Mouse (Mus musculus) heart, embryonic 10.5 days (tissue): ENCODE data around the gene B4galnt1. TPM values are rescaled to one million over a fixed set of nuclear protein-coding genes. Genes with fewer than 3 reads are reported as not detected.
"Not testable (repeated sequence)": the region's sequence is repeated elsewhere in the genome, so short reads cannot be mapped to it uniquely, and the experiment has no call there.

Experiments
- DNase-seq: peaks from one replicate; pipeline ENCODE4 v3.0.0-alpha.2; 2017; ENCODE audit warnings: low spot score
- H3K27ac ChIP-seq: fragments of 300-500 bp; sonication (generic); 2 replicates; pipeline ENCODE4 v1.5.1; 2016; ENCODE audit warnings: mild to moderate bottlenecking
- H3K27me3 ChIP-seq: fragments of 300-500 bp; sonication (generic); 2 replicates; pipeline ENCODE4 v1.6.1; 2016; ENCODE audit warnings: mild to moderate bottlenecking; ENCODE audit not compliant: poor library complexity, insufficient read depth, severe bottlenecking
- H3K36me3 ChIP-seq: fragments of 300-500 bp; sonication (generic); 2 replicates; pipeline ENCODE4 v1.6.1; 2016; ENCODE audit warnings: mild to moderate bottlenecking, moderate library complexity
- H3K4me1 ChIP-seq: fragments of 300-500 bp; sonication (generic); 2 replicates; pipeline ENCODE4 v1.6.1; 2016; ENCODE audit warnings: mild to moderate bottlenecking
- H3K4me3 ChIP-seq: fragments of 300-500 bp; sonication (generic); 2 replicates; pipeline ENCODE4 v1.5.1; 2016; ENCODE audit warnings: mild to moderate bottlenecking, moderate library complexity
- H3K9me3 ChIP-seq: fragments of 300-500 bp; sonication (generic); 2 replicates; pipeline ENCODE4 v1.6.1; 2016; ENCODE audit warnings: mild to moderate bottlenecking, moderate library complexity
- WGBS: fragments of 180-500 bp; shearing (Covaris S2); methylation state at CpG from one replicate; pipeline ENCODE4 v1.1.7; 2016; 5-methylcytosine and 5-hydroxymethylcytosine counted together
- polyA plus RNA-seq: library from polyadenylated mRNA; unstranded; fragments of >200 nt; fragmentation: Nextera tagmentation; extraction: Ambion mirVana; gene quantifications from 2 replicates; pipeline ENCODE4 v1.2.1, GENCODE M21; 2016

B4galnt1 gene
- polyA plus RNA-seq, 1 experiment from 2014 or later = 3.6 TPM

- Histone ChIP-seq H3K27ac (no peak overlapping the region), H3K9me3 (no peaks in the 10 kb centered on the region), H3K36me3 (no peaks in the 10 kb centered on the region), H3K27me3 (no peaks in the 10 kb centered on the region; the same call in 1 of the 2 replicates), H3K4me1 (0 out of 2 replicates have a peak, but pooled peaks cover 6% of the 10 kb centered on the region), H3K4me3 (no peak overlapping the region)
- DNase-seq = no peak
- WGBS = 52% methylated on average over 5 of the region's 5 CpGs
These were observed 32.6 kb upstream of the B4galnt1 start for GRCm38 (mm10) chr10:127132469-127132868.

- H3K36me3 ChIP-seq, H3K27me3 ChIP-seq: not testable (repeated sequence)
- 84% methylated on average over 3 of the region's 3 CpGs for WGBS
These were observed 30.5 kb upstream of the B4galnt1 start for GRCm38 (mm10) chr10:127134394-127135035.

GRCm38 (mm10) chr10:127135118-127135836 is 29.7 kb upstream of the B4galnt1 start:
- H3K4me3 ChIP-seq = no peak overlapping the region
- 0 out of 2 replicates have a peak, but pooled peaks cover 6% of the 10 kb centered on the region for H3K4me1 ChIP-seq
- H3K27me3 ChIP-seq = no peaks in the 10 kb centered on the region; the same call in 1 of the 2 replicates
- H3K9me3 ChIP-seq = no peaks in the 10 kb centered on the region
- no peak for DNase-seq
- 44% methylated on average over 8 of the region's 8 CpGs for WGBS
- peak overlapping the region; percentile 22; the same call in 1 of the 2 replicates for H3K27ac ChIP-seq
- H3K36me3 ChIP-seq = no peaks in the 10 kb centered on the region

More at GRCm38 (mm10) chr10:127134394-127135035, 30.5 kb upstream of the B4galnt1 start:
- not testable (repeated sequence) for H3K4me3 ChIP-seq, H3K27ac ChIP-seq, H3K4me1 ChIP-seq, H3K9me3 ChIP-seq, DNase-seq

GRCm38 (mm10) chr10:127136510-127136909 is 28.5 kb upstream of the B4galnt1 start:
- no peak overlapping the region for H3K4me3 ChIP-seq
- no peaks in the 10 kb centered on the region for H3K9me3 ChIP-seq
- H3K27ac ChIP-seq = no peak overlapping the region
- WGBS = 85% methylated on average over 4 of the region's 4 CpGs
- H3K36me3 ChIP-seq = no peaks in the 10 kb centered on the region
- H3K4me1 ChIP-seq = 0 out of 2 replicates have a peak, but pooled peaks cover 6% of the 10 kb centered on the region
- no peaks in the 10 kb centered on the region; the same call in 1 of the 2 replicates for H3K27me3 ChIP-seq
- DNase-seq = no peak

GRCm38 (mm10) chr10:127137896-127138295 is 27.1 kb upstream of the B4galnt1 start:
- Histone ChIP-seq H3K4me3 (no peak overlapping the region), H3K36me3 (no peaks in the 10 kb centered on the region), H3K9me3 (no peaks in the 10 kb centered on the region), H3K27ac (no peak overlapping the region), H3K27me3 (no peaks in the 10 kb centered on the region), H3K4me1 (0 out of 2 replicates have a peak, but pooled peaks cover 6% of the 10 kb centered on the region)
- no peak for DNase-seq
- WGBS = 79% methylated on average over 3 of the region's 3 CpGs

- no peak for DNase-seq
- WGBS = 89% methylated on average over 18 of the region's 18 CpGs
- Histone ChIP-seq H3K36me3 (no peaks in the 10 kb centered on the region), H3K4me3 (no peak overlapping the region), H3K9me3 (no peaks in the 10 kb centered on the region), H3K4me1 (0 out of 2 replicates have a peak, but pooled peaks cover 6% of the 10 kb centered on the region), H3K27me3 (no peaks in the 10 kb centered on the region), H3K27ac (no peak overlapping the region)
These were observed 26.5 kb upstream of the B4galnt1 start for GRCm38 (mm10) chr10:127138328-127139141.

- no peak for DNase-seq
- H3K9me3 ChIP-seq = no peaks in the 10 kb centered on the region
- WGBS = 72% methylated on average over 11 of the region's 11 CpGs
- no peaks in the 10 kb centered on the region for H3K4me1 ChIP-seq
- no peak overlapping the region for H3K4me3 ChIP-seq
- H3K27ac ChIP-seq = no peak overlapping the region
- no peaks in the 10 kb centered on the region for H3K27me3 ChIP-seq
- H3K36me3 ChIP-seq = no peaks in the 10 kb centered on the region
These were observed 24.1 kb upstream of the B4galnt1 start for GRCm38 (mm10) chr10:127140971-127141370.

GRCm38 (mm10) chr10:127141500-127141899 is 23.5 kb upstream of the B4galnt1 start:
- Histone ChIP-seq H3K27ac (no peak overlapping the region), H3K36me3 (no peaks in the 10 kb centered on the region), H3K4me3 (no peak overlapping the region), H3K4me1 (no peaks in the 10 kb centered on the region), H3K27me3 (no peaks in the 10 kb centered on the region), H3K9me3 (no peaks in the 10 kb centered on the region)
- no peak for DNase-seq
- 72% methylated on average over 8 of the region's 8 CpGs for WGBS

- 81% methylated on average over 8 of the region's 8 CpGs for WGBS
- Histone ChIP-seq H3K4me3 (no peak overlapping the region), H3K9me3 (no peaks in the 10 kb centered on the region), H3K27me3 (no peaks in the 10 kb centered on the region), H3K4me1 (no peaks in the 10 kb centered on the region), H3K36me3 (no peaks in the 10 kb centered on the region), H3K27ac (no peak overlapping the region)
- DNase-seq = no peak
These were observed 21.8 kb upstream of the B4galnt1 start for GRCm38 (mm10) chr10:127143228-127143627.

GRCm38 (mm10) chr10:127144536-127144935 is 20.5 kb upstream of the B4galnt1 start:
- DNase-seq = no peak
- WGBS = 84% methylated on average over 7 of the region's 7 CpGs

GRCm38 (mm10) chr10:127145303-127145702 is 19.7 kb upstream of the B4galnt1 start:
- Histone ChIP-seq H3K27me3 (no peaks in the 10 kb centered on the region), H3K4me1 (no peaks in the 10 kb centered on the region), H3K9me3 (no peaks in the 10 kb centered on the region), H3K36me3 (no peaks in the 10 kb centered on the region), H3K27ac (no peak overlapping the region), H3K4me3 (no peak overlapping the region)
- 74% methylated on average over 5 of the region's 5 CpGs for WGBS
- no peak for DNase-seq

More at GRCm38 (mm10) chr10:127144536-127144935, 20.5 kb upstream of the B4galnt1 start:
- H3K4me3 ChIP-seq = no peak overlapping the region
- no peaks in the 10 kb centered on the region for H3K36me3 ChIP-seq
- no peaks in the 10 kb centered on the region for H3K4me1 ChIP-seq
- H3K9me3 ChIP-seq = no peaks in the 10 kb centered on the region
- no peak overlapping the region for H3K27ac ChIP-seq
- H3K27me3 ChIP-seq = no peaks in the 10 kb centered on the region

- Histone ChIP-seq H3K36me3 (no peaks in the 10 kb centered on the region), H3K4me1 (no peaks in the 10 kb centered on the region), H3K4me3 (no peak overlapping the region), H3K9me3 (no peaks in the 10 kb centered on the region), H3K27me3 (no peaks in the 10 kb centered on the region), H3K27ac (no peak overlapping the region)
- DNase-seq = no peak
- 80% methylated on average over 6 of the region's 6 CpGs for WGBS
These were observed 17.9 kb upstream of the B4galnt1 start for GRCm38 (mm10) chr10:127147135-127147534.
